Mouse (Mus musculus) neutrophil, adult 83 days (primary cell): ENCODE data around the gene Mtrf1. TPM values are rescaled to one million over a fixed set of nuclear protein-coding genes. Genes with fewer than 3 reads are reported as not detected.

ENCODE experiments used
- total RNA-seq, 2 experiments: library from RNA; stranded (reverse); gene quantifications; one replicate each; pipeline ENCODE4 v1.2.4; 2023

Mtrf1 gene
- 1 to 10 TPM; 1.4 to 1.6 TPM for total RNA-seq

DNA sequence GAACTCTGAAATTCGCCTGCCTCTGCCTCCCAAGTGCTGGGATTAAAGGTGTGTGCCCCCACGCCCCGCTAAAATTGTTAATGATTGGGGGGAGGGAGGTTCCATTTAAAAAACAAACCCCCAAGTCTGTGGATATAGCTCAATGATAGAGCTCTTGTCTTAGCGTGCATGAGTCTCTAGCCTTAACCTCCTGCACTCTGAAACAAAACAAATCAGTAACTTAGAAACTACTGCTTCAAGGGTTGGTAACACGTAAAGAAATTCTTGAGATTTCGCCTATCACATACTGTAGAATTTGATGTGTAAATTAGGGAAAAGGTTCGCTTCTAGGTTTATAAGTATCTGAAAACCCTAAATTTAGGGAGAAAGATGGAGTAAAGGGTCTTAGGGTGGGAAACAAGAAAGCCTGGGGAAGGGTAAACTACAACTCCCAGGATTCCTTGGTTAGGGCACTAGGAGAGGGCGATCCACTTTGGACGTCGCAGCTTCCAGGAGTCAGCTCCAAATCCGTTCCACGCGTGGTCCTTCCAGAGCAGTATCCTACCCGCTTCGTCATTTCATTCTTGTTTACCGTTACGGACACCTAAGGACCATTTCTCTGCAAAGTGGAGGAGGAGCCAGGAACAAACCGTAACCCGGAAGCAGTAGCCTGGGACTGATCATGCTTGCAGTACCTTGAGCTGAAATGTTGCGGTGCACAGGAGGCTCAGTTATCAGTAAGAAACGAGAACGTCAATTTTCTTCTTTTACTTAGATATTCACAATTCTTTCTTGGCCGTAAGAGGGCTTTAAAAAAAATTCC, at the start of gene Mtrf1:
Mtrf1 (plus strand) TSS at position 452 of the 802 bp plus-strand sequence.

GRCm38 (mm10) chr14:79390265-79390926, 7.2 kb upstream of the Mtrf1 start, which contains the start of gene Naa16:
Gene Naa16 (minus strand): TSS chr14:79390778.

DNA sequence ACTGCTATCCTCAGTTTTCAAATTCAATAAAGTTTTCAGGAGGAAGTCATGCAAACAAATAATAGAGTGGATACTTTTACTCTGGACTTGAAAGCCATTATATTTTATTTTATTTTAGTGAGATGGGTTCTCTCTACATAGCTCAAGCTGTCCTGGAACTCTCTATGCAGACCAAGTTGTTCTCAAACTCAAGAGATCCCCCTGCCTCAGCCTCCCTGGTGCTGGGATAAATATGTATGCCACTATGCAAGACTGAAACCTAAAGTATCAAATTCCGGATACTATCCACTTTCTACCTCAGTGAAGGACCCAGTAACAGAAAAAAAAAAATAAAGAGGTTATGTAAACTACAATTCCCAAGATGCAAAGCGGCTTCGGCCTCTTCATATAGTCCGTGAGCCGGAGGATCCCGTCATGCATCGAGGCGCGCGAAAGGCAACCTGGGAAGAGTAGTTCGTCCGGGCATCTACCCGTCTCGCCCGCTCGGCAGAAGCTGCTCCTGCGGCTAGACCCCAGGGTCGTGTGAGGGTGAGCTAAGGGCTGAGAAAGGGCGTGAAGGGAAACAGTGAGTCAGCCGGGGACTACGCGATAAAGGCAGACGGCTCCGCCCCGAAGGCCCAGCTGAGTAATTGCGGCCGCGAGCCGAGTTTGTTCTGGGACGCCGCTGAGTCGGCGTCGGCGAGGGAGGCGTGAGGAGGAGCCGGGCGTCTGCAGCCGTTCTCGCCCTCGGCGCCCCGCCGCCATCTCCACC, 28.6 kb downstream of the Mtrf1 start, which contains the start of gene Kbtbd7:
Kbtbd7 (plus strand) TSS at position 533 of the 751 bp plus-strand sequence.

DNA sequence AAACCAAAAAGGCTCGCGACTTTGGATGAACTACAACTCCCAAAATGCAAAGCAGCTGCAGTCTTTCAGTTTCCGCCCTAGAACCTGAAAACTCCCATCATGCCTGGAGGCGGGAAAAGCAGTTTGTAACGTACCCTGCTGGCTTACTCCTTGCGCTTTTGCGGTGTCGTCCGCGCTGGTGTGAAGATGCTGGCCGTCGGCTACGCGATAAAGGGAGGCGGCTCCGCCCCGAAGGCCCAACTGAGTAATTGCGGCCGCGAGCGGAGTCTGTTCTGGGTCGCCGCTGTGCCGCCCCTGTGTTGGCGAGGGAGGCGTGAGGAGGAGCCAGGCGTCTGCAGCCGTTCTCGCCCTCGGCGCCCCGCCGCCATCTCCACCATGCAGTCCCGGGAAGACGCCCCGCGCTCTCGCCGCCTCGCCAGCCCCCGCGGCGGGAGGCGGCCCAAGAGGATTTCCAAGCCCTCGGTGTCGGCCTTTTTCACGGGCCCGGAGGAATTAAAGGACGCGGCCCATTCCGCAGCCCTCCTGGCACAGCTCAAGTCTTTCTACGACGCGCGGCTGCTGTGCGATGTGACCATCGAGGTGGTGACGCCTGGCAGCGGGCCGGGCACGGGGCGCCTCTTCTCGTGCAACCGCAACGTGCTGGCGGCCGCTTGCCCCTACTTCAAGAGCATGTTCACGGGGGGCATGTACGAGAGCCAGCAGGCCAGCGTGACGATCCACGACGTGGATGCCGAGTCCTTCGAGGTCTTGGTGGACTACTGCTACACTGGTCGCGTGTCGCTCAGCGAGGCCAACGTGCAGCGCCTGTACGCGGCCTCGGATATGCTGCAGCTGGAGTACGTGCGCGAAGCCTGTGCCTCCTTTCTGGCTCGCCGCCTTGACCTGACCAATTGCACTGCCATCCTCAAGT, 54.4 kb downstream of the Mtrf1 start, which contains the start of gene Kbtbd6:
Kbtbd6 (plus strand) TSS at position 155 of the 910 bp plus-strand sequence.

Other genes starting within 250 kb of the Mtrf1 start
- gene Zfp957, start 150.4 kb upstream of the Mtrf1 start, total RNA-seq, result not detected
- gene Rgcc, start 96.1 kb upstream of the Mtrf1 start, total RNA-seq, result 10 to 100 TPM; 57.6 to 76.2 TPM
- gene Naa16, start 7.0 kb upstream of the Mtrf1 start, total RNA-seq, result 10 to 100 TPM; 37.1 to 37.9 TPM
- 10 to 100 TPM; 29.8 to 31.9 TPM for gene Kbtbd7, start 28.7 kb downstream of the Mtrf1 start, total RNA-seq
- 1 to 10 TPM; 4.2 to 4.7 TPM for gene Kbtbd6, start 54.1 kb downstream of the Mtrf1 start, total RNA-seq
- gene Elf1, start 83.4 kb downstream of the Mtrf1 start, total RNA-seq, result 10 to 100 TPM; 50.7 to 54.5 TPM
- gene Wbp4, start 83.7 kb downstream of the Mtrf1 start, total RNA-seq, result 10 to 100 TPM; 20.4 to 24.1 TPM
- 10 to 100 TPM; 58.4 to 58.6 TPM for gene Sugt1, start 189.9 kb downstream of the Mtrf1 start, total RNA-seq